Mouse (Mus musculus) lung, postnatal 4 days (tissue): ENCODE measurements around the gene Ociad1.
"Not testable (repeated sequence)": the region's sequence is repeated elsewhere in the genome, so short reads cannot be mapped to it uniquely, and the experiment has no call there.

Experiments used
- DNase-seq, 2 experiments: peaks; one replicate each; pipeline ENCODE4 v3.0.0; 2021

Ociad1 gene

GRCm38 (mm10) chr5:73285470-73285978, 7.1 kb upstream of the Ociad1 start:
- no peak for DNase-seq

DNA sequence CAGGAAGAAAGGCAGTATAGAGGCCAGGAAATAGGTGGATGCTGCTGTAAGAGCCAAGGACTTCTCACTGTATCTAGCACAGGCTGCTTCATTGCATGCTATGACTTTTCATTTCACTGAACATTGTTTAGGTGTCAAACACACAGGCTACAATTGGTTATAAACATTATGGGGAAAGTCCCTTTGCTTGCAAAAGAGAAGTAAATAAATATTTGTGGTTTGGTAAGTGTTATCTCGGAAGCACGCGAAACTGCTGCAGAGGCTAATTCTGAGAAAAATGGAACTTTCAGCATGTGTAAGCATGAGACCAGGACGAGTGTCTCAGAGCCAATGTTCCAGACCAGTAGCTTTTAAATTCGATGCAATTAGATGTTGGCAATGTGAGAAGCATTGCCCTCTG, 6.0 kb upstream of the Ociad1 start:
- no peak for DNase-seq

- no peak for DNase-seq
Measured at GRCm38 (mm10) chr5:73289900-73290299, 2.7 kb upstream of the Ociad1 start.

DNA sequence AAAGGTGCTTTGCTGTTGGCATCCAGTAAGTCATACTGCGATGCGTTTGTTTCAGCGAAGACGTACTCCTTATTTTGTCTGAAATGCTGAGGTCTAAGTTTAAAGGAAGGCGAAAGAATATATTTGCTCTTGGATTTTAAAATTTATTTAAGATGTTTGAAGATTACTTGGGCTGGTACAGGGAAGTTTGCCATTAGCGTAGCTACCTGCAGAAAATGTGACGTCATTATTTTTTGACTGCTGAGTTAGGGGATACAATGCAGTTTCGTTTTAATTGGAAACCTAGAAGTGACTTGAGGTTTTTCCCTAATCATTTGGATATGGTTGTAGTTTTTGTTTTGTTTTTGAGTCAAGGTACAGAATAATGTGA, 859 bp downstream of the Ociad1 start:
- no peak for DNase-seq

DNA sequence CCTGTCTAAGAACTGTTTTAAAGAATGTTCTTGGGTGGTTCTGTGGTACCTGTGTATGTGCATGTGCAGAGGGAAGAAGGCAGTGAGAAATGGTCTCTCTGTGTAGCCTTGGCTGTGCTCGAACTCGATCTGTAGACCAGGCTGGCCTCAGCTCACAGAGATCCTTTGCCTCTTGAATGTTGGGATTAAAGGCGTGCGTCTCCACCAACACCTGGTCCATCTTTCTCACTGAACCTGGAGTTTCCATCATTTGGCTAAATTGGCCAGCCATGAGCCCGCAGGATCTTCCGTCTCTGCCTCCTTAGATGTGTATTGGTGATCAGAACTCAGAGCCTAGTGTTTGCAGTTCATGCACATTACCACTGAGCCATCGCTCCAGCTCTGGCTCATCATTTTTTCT, 2.4 kb downstream of the Ociad1 start:
- DNase-seq = no peak

GRCm38 (mm10) chr5:73295916-73296315, 3.3 kb downstream of the Ociad1 start:
- no peak for DNase-seq

DNA sequence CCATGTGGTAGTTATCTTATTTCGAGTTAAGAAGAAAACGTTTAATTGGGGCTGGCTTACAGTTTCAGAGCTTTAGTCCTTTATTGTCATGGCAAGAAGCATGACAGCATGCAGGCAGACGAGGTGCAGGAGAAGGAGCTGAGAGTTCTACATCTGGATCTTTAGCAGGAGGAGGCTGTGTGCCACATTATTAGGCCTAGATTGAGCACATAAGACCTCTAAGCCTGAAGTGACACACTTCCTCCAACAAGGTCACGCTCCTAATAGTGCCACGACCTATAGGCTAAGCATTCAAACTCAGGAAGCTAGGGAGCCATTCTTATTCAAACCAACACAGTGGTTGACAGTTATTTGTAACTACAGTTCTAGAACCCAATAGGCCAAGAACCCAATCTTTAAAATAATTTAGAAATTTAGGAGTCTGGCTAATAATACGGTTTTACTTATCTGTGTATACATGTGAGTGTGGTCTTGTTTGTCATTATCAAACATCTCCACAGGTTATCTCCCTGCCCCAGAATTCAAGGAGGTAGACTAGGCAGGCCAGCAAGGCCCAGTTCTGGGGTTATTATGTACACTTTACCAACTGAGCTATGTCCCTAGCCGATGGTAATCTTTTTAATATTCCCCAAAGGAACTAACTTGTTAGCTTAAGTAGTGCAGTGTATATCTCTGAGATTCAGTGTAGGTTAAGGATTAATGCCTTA, 9.2 kb downstream of the Ociad1 start:
- no peak for DNase-seq

DNA sequence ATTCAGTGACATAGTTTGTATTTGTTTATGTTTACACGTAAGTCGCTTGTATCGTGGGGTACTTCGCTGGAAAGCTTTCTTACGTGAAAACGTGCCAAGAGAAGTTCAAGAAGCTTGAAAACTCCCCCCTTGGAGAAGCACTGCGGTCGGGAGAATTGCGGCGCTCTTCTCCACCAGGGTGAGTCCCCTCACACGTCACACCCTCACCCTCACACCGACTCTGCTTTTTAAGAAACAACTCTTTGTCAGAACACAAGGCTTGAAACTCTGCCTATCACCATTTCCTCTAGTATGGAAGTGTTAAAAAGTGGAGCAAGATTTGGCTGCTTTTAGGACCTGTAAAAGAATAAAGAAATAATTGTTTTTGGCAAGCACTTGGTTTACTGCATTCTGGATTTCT, 11.9 kb downstream of the Ociad1 start:
- DNase-seq = no peak

GRCm38 (mm10) chr5:73306486-73306885, 13.9 kb downstream of the Ociad1 start:
- no peak for DNase-seq

DNA sequence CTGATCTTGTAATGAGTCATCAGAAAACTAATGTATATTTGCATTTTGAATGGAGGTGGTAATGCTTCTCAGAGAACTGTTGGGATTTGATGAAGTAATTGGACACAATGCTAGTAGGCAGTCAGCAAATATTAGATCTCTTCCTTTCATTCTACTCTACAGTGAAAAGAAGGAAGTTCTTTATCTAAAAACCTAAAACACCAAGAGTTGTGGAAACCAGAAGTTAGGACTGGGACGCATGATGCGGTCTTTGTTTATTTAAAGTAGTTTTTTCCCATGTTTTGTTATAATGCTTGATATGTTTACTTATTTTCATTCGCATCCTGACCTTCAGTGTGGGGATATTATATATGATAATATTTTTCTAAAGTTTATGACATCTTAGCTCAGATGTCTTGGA, 14.7 kb downstream of the Ociad1 start:
- DNase-seq = no peak

DNA sequence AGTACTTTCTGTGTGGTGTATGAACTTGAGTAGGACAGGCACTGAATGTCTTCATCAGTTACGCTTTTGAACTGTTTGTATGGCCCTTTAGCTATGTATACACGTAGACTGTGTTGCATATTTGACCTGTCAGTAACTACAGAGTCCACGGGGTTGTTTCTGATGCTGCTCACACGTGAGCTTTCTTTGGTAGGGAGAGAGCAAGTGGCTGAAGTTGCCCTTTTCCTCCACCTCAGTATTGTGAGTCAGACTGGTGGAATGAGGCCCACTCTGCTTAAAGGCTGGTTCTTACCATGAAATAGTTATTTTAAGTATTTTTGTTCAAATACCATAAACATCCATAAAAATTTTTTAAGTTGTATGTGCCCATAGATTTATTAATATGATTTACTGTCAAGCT, 16.9 kb downstream of the Ociad1 start:
- DNase-seq = no peak

DNA sequence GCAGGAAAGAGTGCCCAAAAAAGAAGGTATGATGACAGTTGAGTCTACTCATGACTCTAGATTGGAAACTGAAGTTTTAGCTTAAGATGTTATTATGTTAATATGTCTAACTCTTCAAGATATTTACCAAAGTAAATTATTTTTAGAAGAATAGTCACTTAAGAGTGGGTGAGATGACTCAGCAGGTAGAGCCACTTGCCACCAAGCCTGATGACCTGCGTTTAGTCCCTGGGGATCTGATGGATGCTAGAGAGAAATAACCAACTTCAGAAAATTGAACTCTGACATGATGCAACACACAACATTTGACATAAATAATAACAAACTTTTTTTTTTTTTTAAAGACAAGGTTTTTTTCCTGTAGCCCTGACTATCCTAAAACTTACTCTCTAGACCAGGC, 17.8 kb downstream of the Ociad1 start:
- DNase-seq = no peak

GRCm38 (mm10) chr5:73311458-73311857, 18.9 kb downstream of the Ociad1 start:
- DNase-seq = no peak

- no peak for DNase-seq
Measured at GRCm38 (mm10) chr5:73313591-73313990, 21.0 kb downstream of the Ociad1 start.

- no peak for DNase-seq
Measured at GRCm38 (mm10) chr5:73314654-73315053, 22.1 kb downstream of the Ociad1 start.

DNA sequence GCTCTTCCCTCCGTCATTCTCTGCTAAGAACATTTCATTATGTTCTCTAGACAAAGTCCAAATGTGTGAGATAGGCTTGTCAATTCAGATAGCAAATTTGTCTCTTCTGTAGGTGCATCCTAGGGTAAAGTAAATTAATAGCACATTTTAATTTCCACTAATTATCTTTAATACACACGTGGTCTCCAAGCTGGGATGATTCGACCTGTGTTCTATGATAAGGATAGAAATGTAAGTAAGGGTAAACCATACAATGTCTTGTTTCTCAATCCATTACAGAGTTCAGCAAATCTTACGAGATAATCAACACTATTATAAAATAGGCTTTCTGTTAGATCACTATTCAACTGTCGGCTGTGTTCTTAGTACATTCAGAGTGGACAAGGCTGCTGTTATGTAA, 26.7 kb downstream of the Ociad1 start:
- DNase-seq = no peak

DNA sequence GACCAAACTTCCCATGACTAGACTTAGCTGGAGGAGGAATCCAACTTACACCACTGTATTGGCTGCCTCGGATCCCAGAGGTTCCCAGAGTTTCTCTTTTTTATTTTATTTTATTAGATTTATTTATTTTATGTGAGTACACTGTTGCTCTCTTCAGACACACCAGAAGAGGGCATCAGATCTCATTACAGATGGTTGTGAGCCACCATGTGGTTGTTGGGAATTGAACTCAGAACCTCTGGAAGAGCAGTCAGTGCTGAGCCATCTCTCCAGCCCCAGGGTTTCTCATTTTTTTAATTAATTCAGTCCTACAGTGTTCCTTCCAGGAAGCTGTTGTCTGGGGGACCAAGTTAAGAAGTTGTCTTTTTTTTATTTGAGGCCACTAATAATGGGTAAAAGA, 30.1 kb downstream of the Ociad1 start:
- DNase-seq = not testable (repeated sequence)

- DNase-seq = no peak
Measured at GRCm38 (mm10) chr5:73323602-73324001, 31.0 kb downstream of the Ociad1 start.

DNA sequence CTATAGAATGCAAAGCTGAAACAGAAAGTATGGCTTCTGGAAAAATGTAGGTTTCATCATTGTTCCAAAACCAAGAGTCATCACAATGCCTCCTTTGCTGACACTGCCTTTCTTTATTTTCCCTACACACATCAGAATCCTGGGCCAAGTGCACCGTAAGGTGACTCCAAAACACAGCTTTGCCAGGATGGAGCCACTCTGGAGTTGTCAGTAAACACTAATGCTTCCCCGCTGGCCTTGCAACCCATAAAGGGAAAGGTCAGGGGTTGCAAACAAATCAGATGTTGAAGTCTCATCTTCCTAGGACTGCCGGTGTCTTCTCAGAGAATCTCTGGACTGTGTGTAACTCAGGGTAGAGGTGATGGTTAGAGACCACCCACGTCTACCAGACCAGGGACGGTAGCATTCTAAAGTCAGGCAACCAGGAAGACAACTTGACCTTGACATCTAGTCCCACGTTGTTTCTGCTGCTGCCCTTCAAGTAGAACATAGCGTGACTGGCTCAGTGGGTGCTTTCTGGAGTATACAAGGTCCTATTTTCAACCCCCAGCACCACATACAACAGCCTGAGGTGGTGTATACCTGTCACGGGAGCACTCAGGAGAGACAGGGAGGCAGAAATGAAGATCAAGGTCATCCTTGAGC, 32.1 kb downstream of the Ociad1 start:
- DNase-seq = no peak

- no peak for DNase-seq
Measured at GRCm38 (mm10) chr5:73331002-73331401, 38.4 kb downstream of the Ociad1 start.

DNA sequence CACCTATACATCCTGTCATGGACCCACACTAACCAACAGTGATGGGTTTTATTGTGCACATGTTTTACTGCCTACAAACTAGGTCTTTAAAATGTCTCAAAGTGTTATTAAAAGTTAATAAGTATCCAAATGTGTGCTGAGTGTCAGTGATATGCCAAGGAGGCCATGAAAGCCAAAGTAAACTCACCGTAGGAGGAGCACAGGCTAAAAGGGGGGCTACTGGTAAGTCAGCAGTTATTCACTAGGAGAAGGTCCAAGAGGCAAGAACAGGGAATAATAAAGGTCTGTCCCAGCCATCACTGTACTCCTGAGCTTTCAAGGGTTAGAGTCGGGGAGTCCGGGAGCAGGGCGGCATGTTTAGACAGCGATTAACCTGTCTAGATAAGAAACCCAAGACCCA, 43.9 kb downstream of the Ociad1 start:
- DNase-seq = no peak

GRCm38 (mm10) chr5:73337961-73338831, 45.6 kb downstream of the Ociad1 start:
- DNase-seq = peak; percentile 30 to 41

DNA sequence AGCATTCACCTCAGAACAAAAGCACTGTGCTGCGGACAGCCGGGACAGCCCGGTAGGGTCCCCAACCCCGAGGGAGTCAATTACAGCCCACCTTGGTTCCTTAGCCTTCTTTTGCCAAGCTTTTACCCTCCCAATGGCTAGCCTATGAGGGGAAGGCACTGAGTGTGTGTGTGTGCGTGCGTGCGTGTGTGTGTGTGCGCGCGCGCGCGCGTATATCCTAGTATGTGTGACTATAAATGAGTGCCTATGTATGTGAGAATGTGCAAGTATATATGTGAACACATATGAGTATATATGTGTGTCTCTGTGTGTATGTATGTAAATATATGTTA, 46.2 kb downstream of the Ociad1 start:
- DNase-seq = no peak
